27 mouse cellular contexts compared by ENCODE assay signal in genomic region chr6:31500260-31500659, GRCm38 (mm10).
"Had no signal": no experiment of that assay in that cellular context is flagged by ENCODE, and none has a peak within 500 bp of the region (broad histone marks: within the 10 kb centered on the region; RNA-seq: fewer than 3 reads in every experiment).

No protein-coding gene starts in this region.

- H3K9ac ChIP-seq: embryonic facial prominence, embryonic 12.5 days; embryonic facial prominence, embryonic 13.5 days; embryonic facial prominence, embryonic 15.5 days; forebrain, embryonic 12.5 days; forebrain, embryonic 13.5 days; forebrain, embryonic 15.5 days; forebrain, postnatal 0 days had no signal

- H3K4me3 ChIP-seq: embryonic facial prominence, embryonic 10.5 days; embryonic facial prominence, embryonic 12.5 days; embryonic facial prominence, embryonic 13.5 days; embryonic facial prominence, embryonic 15.5 days; erythroblast, embryonic 14.5 days; forebrain, embryonic 10.5 days; forebrain, embryonic 12.5 days; forebrain, embryonic 13.5 days; forebrain, embryonic 15.5 days; gastrocnemius, adult 2 months had no signal

- H3K9me3 ChIP-seq: embryonic facial prominence, embryonic 10.5 days; embryonic facial prominence, embryonic 12.5 days; embryonic facial prominence, embryonic 13.5 days; embryonic facial prominence, embryonic 15.5 days; forebrain, embryonic 10.5 days; forebrain, embryonic 12.5 days; forebrain, embryonic 13.5 days; forebrain, embryonic 15.5 days had no signal

- DNase-seq: cerebellum, adult 18-20 months; cerebellum, adult 2 months; cerebellum, adult 8-10 months; cerebellum, adult 9-10 months; cerebellum, adult 9-11 months; cerebellum, postnatal 10 days; cerebellum, postnatal 14 days; cerebellum, postnatal 25 days; cerebellum, postnatal 36 days; embryo, embryonic 11 days; forebrain, postnatal 0 days; gastrocnemius, adult 2 months; gastrocnemius, postnatal 10 days; gastrocnemius, postnatal 14 days; gastrocnemius, postnatal 25 days; gastrocnemius, postnatal 36 days had no signal

- H3K27me3 ChIP-seq: embryonic facial prominence, embryonic 12.5 days; embryonic facial prominence, embryonic 13.5 days; embryonic facial prominence, embryonic 15.5 days; forebrain, embryonic 12.5 days; forebrain, embryonic 13.5 days; forebrain, embryonic 15.5 days had no signal

- ATAC-seq: forebrain, embryonic 13.5 days; forebrain, embryonic 14.5 days; forebrain, embryonic 15.5 days; forebrain, embryonic 16.5 days had no signal

- H3K4me2 ChIP-seq: embryonic facial prominence, embryonic 12.5 days; embryonic facial prominence, embryonic 13.5 days; embryonic facial prominence, embryonic 15.5 days; forebrain, embryonic 12.5 days; forebrain, embryonic 13.5 days; forebrain, embryonic 15.5 days had no signal

- H3K4me1 ChIP-seq: embryonic facial prominence, embryonic 10.5 days; embryonic facial prominence, embryonic 12.5 days; embryonic facial prominence, embryonic 13.5 days; embryonic facial prominence, embryonic 15.5 days had no signal

- H3K27ac ChIP-seq: embryonic facial prominence, embryonic 10.5 days; embryonic facial prominence, embryonic 12.5 days; embryonic facial prominence, embryonic 13.5 days; embryonic facial prominence, embryonic 15.5 days; forebrain, embryonic 10.5 days; forebrain, embryonic 12.5 days; forebrain, embryonic 13.5 days; forebrain, embryonic 15.5 days; gastrocnemius, adult 2 months had no signal
